Mouse (Mus musculus) C2C12 (cell line): ENCODE data around the gene Mreg. TPM values are rescaled to one million over a fixed set of nuclear protein-coding genes. Genes with fewer than 3 reads are reported as not detected.

ENCODE experiments used
- H3K27me3 ChIP-seq: one replicate; pipeline ENCODE4 v1.6.1; 2011; ENCODE audit not compliant: control insufficient read depth, insufficient read depth, insufficient read length
- H3K36me3 ChIP-seq: one replicate; pipeline ENCODE4 v1.6.1; 2011; ENCODE audit not compliant: control insufficient read depth, insufficient read depth
- H3K4me3 ChIP-seq: one replicate; pipeline ENCODE4 v1.5.1; 2011; ENCODE audit warnings: mild to moderate bottlenecking, control low read depth; ENCODE audit not compliant: poor library complexity, insufficient read depth, severe bottlenecking
- H3K79me2 ChIP-seq: one replicate; pipeline ENCODE4 v1.6.1; 2011; ENCODE audit not compliant: control insufficient read depth, insufficient read depth
- H3K79me3 ChIP-seq: one replicate; pipeline ENCODE4 v1.6.1; 2011; ENCODE audit warnings: low read depth, control low read depth
- H3ac ChIP-seq: one replicate; pipeline ENCODE3; 2011; ENCODE audit warnings: low read depth; ENCODE audit not compliant: control insufficient read depth, insufficient read length
- CEBPB ChIP-seq: IDR thresholded peaks from one replicate; pipeline ENCODE4 v1.6.1; 2011; ENCODE audit warnings: low read depth, mild to moderate bottlenecking, control low read depth, moderate library complexity
- CTCF ChIP-seq: IDR thresholded peaks from one replicate; pipeline ENCODE4 v1.5.1; 2011; ENCODE audit not compliant: control insufficient read depth, insufficient read depth, insufficient read length
- FOSL1 ChIP-seq: IDR thresholded peaks from one replicate; pipeline ENCODE4 v1.8.0; 2011; ENCODE audit warnings: mild to moderate bottlenecking, low read length; ENCODE audit not compliant: poor library complexity, insufficient read depth, severe bottlenecking
- MAX ChIP-seq: IDR thresholded peaks from one replicate; pipeline ENCODE4 v1.6.1; 2011; ENCODE audit warnings: mild to moderate bottlenecking, control low read depth
- MYOD1 ChIP-seq: IDR thresholded peaks from one replicate; pipeline ENCODE4 v1.6.1; 2011; ENCODE audit warnings: low read depth; ENCODE audit not compliant: control insufficient read depth, insufficient read length
- MYOG ChIP-seq: IDR thresholded peaks from one replicate; pipeline ENCODE4 v1.6.1; 2011; ENCODE audit not compliant: control insufficient read depth, insufficient read length; ENCODE audit errors: extremely low read depth
- USF1 ChIP-seq: IDR thresholded peaks from one replicate; pipeline ENCODE4 v1.6.1; 2011; ENCODE audit warnings: low read depth, mild to moderate bottlenecking, control low read depth, moderate library complexity
- polyA plus RNA-seq: library from polyadenylated mRNA; unstranded; fragments of >200 nt; fragmentation: generic; extraction: Trizol; gene quantifications from one replicate; pipeline ENCODE4 v1.2.1, GENCODE M21; 2012; ENCODE audit warnings: missing spikeins

The Mreg gene
- polyA plus RNA-seq, 1 experiment: 1.6 TPM

GRCm38 (mm10) chr1:72210803-72211679, 1.1 kb downstream of the Mreg start:
- Histone ChIP-seq H3K27me3 (no peaks in the 10 kb centered on the region), H3K79me2 (peaks cover 13% of the 10 kb centered on the region), H3K4me3 (peak overlapping the region; percentile 60), H3ac (peak overlapping the region; percentile 43), H3K79me3 (no peaks in the 10 kb centered on the region), H3K36me3 (no peaks in the 10 kb centered on the region)
- TF ChIP-seq MYOD1 (no peak), FOSL1 (no peak), MAX (no peak), CTCF (no peak), USF1 (no peak), MYOG (no peak), CEBPB (no peak)

DNA sequence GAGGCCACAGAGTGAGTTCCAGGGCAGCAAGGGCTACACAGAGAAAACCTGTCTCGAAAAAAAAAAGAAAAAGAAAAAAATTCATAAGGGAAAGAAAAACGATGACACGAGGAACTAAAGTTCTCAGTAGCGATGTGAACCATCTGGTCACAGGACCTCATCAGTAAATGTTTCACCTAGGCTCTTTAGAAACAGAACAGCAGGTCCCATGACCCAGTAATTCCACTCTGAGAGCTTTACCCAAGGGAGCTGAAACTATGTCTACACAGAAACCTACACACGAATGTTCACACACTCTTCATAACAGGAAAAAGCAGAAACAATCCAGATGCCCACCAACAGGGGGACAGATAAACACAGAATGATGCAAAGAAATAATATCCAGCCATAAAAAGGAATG, 4.0 kb downstream of the Mreg start:
- Histone ChIP-seq H3ac (no peak overlapping the region), H3K79me3 (no peaks in the 10 kb centered on the region), H3K36me3 (no peaks in the 10 kb centered on the region), H3K79me2 (peaks cover 13% of the 10 kb centered on the region), H3K4me3 (no peak overlapping the region), H3K27me3 (no peaks in the 10 kb centered on the region)
- no peak for TF ChIP-seq FOSL1
- no peak for TF ChIP-seq USF1
- TF ChIP-seq MYOD1: no peak
- no peak for TF ChIP-seq CEBPB
- no peak for TF ChIP-seq CTCF
- TF ChIP-seq MYOG: no peak

DNA sequence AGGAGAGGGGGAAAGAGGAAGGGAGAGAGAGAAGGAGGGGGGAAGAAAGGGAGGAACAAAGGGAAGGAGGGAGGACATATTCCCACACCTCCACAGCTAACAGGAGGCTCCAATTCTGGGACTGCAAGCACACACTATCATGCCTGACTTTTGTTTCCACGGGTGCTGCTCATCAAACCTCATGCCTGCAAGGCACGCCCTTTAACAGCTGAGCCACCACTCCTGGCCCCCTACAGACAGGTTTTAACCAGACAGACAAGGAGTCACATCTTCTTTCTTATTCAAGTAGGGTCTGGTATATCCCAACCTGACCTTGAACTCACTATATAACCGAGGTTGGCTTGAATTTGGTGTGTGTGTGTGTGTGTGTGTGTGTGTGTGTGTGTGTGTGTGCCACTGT, 7.0 kb downstream of the Mreg start:
- no peak for TF ChIP-seq MAX
- no peak for TF ChIP-seq USF1
- TF ChIP-seq MYOG: no peak
- TF ChIP-seq FOSL1: no peak
- TF ChIP-seq CTCF: no peak
- TF ChIP-seq MYOD1: no peak
- TF ChIP-seq CEBPB: no peak
- no peaks in the 10 kb centered on the region for H3K27me3 ChIP-seq
- H3K79me3 ChIP-seq: no peaks in the 10 kb centered on the region
- no peaks in the 10 kb centered on the region for H3K36me3 ChIP-seq
- H3ac ChIP-seq: no peak overlapping the region
- no peak overlapping the region for H3K4me3 ChIP-seq
- H3K79me2 ChIP-seq: peaks cover 8% of the 10 kb centered on the region

DNA sequence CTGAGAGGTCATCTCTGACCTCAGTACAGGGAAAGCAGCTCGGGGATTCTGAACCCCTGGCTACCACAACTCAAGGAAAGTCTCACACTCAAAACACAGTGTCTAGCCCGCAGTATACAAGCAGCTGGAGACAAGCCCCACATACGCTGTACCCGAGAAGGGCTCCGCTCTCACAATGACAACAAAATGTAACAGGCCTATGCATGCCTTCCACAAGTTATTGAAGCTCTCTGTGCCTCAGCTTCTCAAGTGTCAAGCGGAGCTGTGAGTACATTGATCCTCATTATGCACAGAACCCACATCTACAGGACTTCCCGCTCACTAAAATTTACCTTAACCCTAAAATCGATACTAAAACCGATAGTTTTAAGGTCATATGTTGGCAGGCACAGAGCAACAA, 8.9 kb downstream of the Mreg start:
- H3K4me3 ChIP-seq: no peak overlapping the region
- no peaks in the 10 kb centered on the region for H3K79me3 ChIP-seq
- TF ChIP-seq FOSL1 (no peak), CEBPB (no peak), MYOG (no peak), CTCF (no peak), MYOD1 (no peak), MAX (no peak), USF1 (no peak)
- H3K27me3 ChIP-seq: no peaks in the 10 kb centered on the region
- peak overlapping the region; percentile 1 for H3ac ChIP-seq
- H3K36me3 ChIP-seq: no peaks in the 10 kb centered on the region
- H3K79me2 ChIP-seq: no peaks in the 10 kb centered on the region

DNA sequence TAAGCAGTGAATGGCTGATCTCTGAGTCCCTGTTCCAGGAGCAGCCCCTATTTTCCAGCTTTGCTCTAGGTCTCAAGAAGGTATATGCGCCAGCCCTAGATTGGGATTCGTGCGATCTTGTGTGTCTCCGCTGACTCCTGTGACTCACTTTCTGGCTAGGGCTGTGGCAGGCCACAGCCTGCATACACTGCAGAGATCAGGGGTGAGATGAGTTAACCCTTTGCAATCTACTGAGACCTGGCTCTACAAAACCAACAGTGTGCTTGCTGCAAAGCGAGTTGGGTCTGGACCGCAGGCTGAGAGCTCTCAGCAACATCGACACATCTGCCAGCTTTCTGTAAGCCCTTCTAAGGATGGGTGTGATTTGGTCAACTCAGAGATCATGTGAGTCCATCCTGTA, 9.4 kb downstream of the Mreg start:
- no peak overlapping the region for H3ac ChIP-seq
- no peaks in the 10 kb centered on the region for H3K79me3 ChIP-seq
- no peaks in the 10 kb centered on the region for H3K36me3 ChIP-seq
- no peaks in the 10 kb centered on the region for H3K27me3 ChIP-seq
- TF ChIP-seq MAX: peak; percentile 15
- no peak for TF ChIP-seq MYOD1
- peak; percentile 68 for TF ChIP-seq FOSL1
- H3K79me2 ChIP-seq: no peaks in the 10 kb centered on the region
- H3K4me3 ChIP-seq: no peak overlapping the region

- H3K36me3 ChIP-seq: no peaks in the 10 kb centered on the region
- no peak for TF ChIP-seq CTCF
- TF ChIP-seq MAX: no peak
- peak; percentile 67 for TF ChIP-seq USF1
- TF ChIP-seq FOSL1: no peak
- no peak for TF ChIP-seq MYOG
- TF ChIP-seq CEBPB: no peak
- TF ChIP-seq MYOD1: no peak
- no peaks in the 10 kb centered on the region for H3K79me3 ChIP-seq
- no peaks in the 10 kb centered on the region for H3K79me2 ChIP-seq
- no peak overlapping the region for H3K4me3 ChIP-seq
- no peak overlapping the region for H3ac ChIP-seq
- H3K27me3 ChIP-seq: no peaks in the 10 kb centered on the region
Measured at GRCm38 (mm10) chr1:72202068-72202467, 10.0 kb downstream of the Mreg start.
